Mouse (Mus musculus) ES-E14 (cell line): Measurements from ENCODE around the gene Zbtb48.
A peak's percentile ranks its signal among the peaks of the same experiment; 100 is the strongest.

Source experiments
- CHD2 ChIP-seq: IDR thresholded peaks from 2 replicates; pipeline ENCODE4 v1.6.1; 2014; ENCODE audit warnings: mild to moderate bottlenecking, low read depth, low read length, inconsistent platforms
- HCFC1 ChIP-seq: IDR thresholded peaks from 2 replicates; pipeline ENCODE4 v1.6.1; 2012; ENCODE audit warnings: low read length, inconsistent platforms, borderline replicate concordance; ENCODE audit not compliant: insufficient read depth
- ZC3H11A ChIP-seq: IDR thresholded peaks from 2 replicates; pipeline ENCODE4 v1.6.1; 2012; ENCODE audit warnings: low read depth, mild to moderate bottlenecking, inconsistent platforms, low read length, borderline replicate concordance
- ZNF384 ChIP-seq: IDR thresholded peaks from 2 replicates; pipeline ENCODE4 v1.6.1; 2012; ENCODE audit warnings: low read depth, low read length, inconsistent platforms

- TF ChIP-seq HCFC1, result no peak
- TF ChIP-seq ZNF384, result no peak
- TF ChIP-seq ZC3H11A, result 0 out of 2 replicates have a peak, but pooled peaks have one; percentile 4
- TF ChIP-seq CHD2, result no peak
Measured at GRCm38 (mm10) chr4:151975441-151975840, 52.0 kb downstream of the Zbtb48 start.
